11 mouse cellular contexts compared by ENCODE assay signal in the genomic region with DNA sequence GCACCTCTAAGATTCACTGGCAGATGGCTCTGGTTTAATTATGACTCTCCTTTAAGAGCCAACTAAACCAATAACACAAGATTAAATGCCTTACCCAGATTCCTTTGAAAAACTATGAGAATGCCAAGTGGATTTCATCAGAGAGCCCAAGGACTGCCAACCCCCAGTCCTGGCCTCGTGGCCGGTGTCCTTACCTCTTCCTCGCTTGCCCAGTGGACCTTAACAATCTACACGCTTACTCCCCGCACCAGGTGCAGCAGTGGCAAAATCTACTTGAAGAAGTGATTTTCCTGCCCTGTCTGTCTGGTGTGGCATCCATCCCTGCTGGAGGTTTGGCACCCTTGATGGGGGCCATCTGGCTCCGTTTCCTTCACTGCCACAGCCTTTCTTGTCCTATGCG. TPM values are rescaled to one million over a fixed set of nuclear protein-coding genes. Genes with fewer than 3 reads are reported as not detected.
A peak's percentile ranks its signal among the peaks of the same experiment; 100 is the strongest.
DNase-seq lines count a peak whose midpoint lies in the region; TF ChIP-seq lines count a peak whose summit lies in the region.
"Had no signal": no experiment of that assay in that cellular context is flagged by ENCODE, and none has a peak within 500 bp of the region (broad histone marks: within the 10 kb centered on the region; RNA-seq: fewer than 3 reads in every experiment).

No protein-coding gene starts in this region.

- H3K4me1 ChIP-seq in heart, adult 2 months (ENCODE audit: control insufficient read depth, insufficient read depth, low read length), result peaks cover 25% of the 10 kb centered on the region
- peaks cover 7% of the 10 kb centered on the region for H3K4me1 ChIP-seq in lung, adult 2 months (ENCODE audit: control insufficient read depth, insufficient read depth, low read length)
- H3K4me1 ChIP-seq in forebrain, embryonic 10.5 days, result peaks cover 43% of the 10 kb centered on the region

- peak overlapping the region; percentile 59 for H3K27ac ChIP-seq in heart, adult 2 months
- no peak overlapping the region for H3K27ac ChIP-seq in forebrain, embryonic 10.5 days
- H3K27ac ChIP-seq: limb, embryonic 12.5 days; macrophage had no signal

- no peak for TF ChIP-seq CTCF in heart, adult 2 months (IDR thresholded peaks at IDR 0.05)
- TF ChIP-seq CTCF in lung, adult 2 months (IDR thresholded peaks at IDR 0.05; ENCODE audit: insufficient read depth, low read length), result no peak

- peaks cover 8% of the 10 kb centered on the region for H3K79me2 ChIP-seq in heart, adult 2 months (replicated peaks; ENCODE audit: control insufficient read depth, insufficient read depth, low read length)

- no peak overlapping the region for H3K9ac ChIP-seq in heart, adult 2 months (ENCODE audit: low read depth, low read length)
- H3K9ac ChIP-seq: limb, embryonic 12.5 days had no signal

- 56% methylated on average over 7 of the region's 7 CpGs for WGBS in heart, adult 2 months
- WGBS in lung, adult 2 months, result 68% methylated on average over 7 of the region's 7 CpGs
- WGBS in forebrain, embryonic 10.5 days, result 95% methylated on average over 7 of the region's 7 CpGs

- intact Hi-C loops in heart, adult 2 months (cut with DNase I), result no loop called here
- intact Hi-C loops in heart, postnatal 36 days (cut with DNase I), result no loop called here

- H3K36me3 ChIP-seq in heart, adult 2 months (ENCODE audit: control insufficient read depth, insufficient read depth, low read length), result peaks cover 10% of the 10 kb centered on the region; the same call in 1 of the 2 replicates
- H3K36me3 ChIP-seq in forebrain, embryonic 10.5 days (replicated peaks), result no peaks in the 10 kb centered on the region
- H3K36me3 ChIP-seq: limb, embryonic 12.5 days had no signal

- no peaks in the 10 kb centered on the region for H3K9me3 ChIP-seq in forebrain, embryonic 10.5 days
- H3K9me3 ChIP-seq: heart, embryonic 10.5 days; limb, embryonic 12.5 days had no signal

- peak in 1 of 2 experiments; percentile 50 for DNase-seq in heart, adult 2 months
- no peak for DNase-seq in heart, postnatal 36 days
- DNase-seq in lung, postnatal 25 days (ENCODE audit: low spot score), result peak; percentile 59
- DNase-seq in lung, adult 2 months, result no peak
- peak; percentile 82 to 92 for DNase-seq in cerebellum, postnatal 10 days
- peak; percentile 39 for DNase-seq in skeletal muscle tissue, adult 2 months (ENCODE audit: low read depth, low spot score)
- no peak for DNase-seq in c-Kit-positive CD71-positive TER-119-positive erythroid progenitor cells, embryonic 14.5 days (ENCODE audit: low spot score)
- no peak for DNase-seq in forebrain, embryonic 10.5 days (ENCODE audit: extremely low spot score, low spot score)

- TF ChIP-seq EP300 in heart, adult 2 months (IDR thresholded peaks at IDR 0.05; ENCODE audit: insufficient read depth, low read depth, low read length), result no peak

- TF ChIP-seq POLR2A in heart, adult 2 months (IDR thresholded peaks at IDR 0.05; ENCODE audit: insufficient read depth, low read depth, low read length), result no peak
- TF ChIP-seq POLR2A in lung, adult 2 months (IDR thresholded peaks at IDR 0.05; ENCODE audit: borderline replicate concordance, extremely low read depth, low read depth, low read length), result no peak

- H3K27me3 ChIP-seq in heart, adult 2 months (ENCODE audit: control insufficient read depth, insufficient read depth, low read length), result no peaks in the 10 kb centered on the region
- H3K27me3 ChIP-seq in forebrain, embryonic 10.5 days (ENCODE audit: poor library complexity, severe bottlenecking), result no peaks in the 10 kb centered on the region
- H3K27me3 ChIP-seq: limb, embryonic 12.5 days had no signal

- H3K4me3 ChIP-seq in heart, adult 2 months, result no peak overlapping the region
- H3K4me3 ChIP-seq in lung, adult 2 months (replicated peaks; ENCODE audit: extremely low read depth, low read depth, low read length), result no peak overlapping the region
- no peak overlapping the region for H3K4me3 ChIP-seq in forebrain, embryonic 10.5 days
- H3K4me3 ChIP-seq: heart, embryonic 10.5 days; limb, embryonic 12.5 days had no signal

RNA-seq across cellular contexts. Expression of gene Gab1, which starts 53.3 kb away (rescaled TPM):
- total RNA-seq in heart, adult 2 months (2021), result 10 to 100 TPM; 38.3 to 40.2 TPM
- 32.6 and 55.3 TPM in 2 replicates for polyA plus RNA-seq in heart, adult 2 months (2012; rRNA removed)
- 10 to 100 TPM; 36.7 to 43.6 TPM for total RNA-seq in heart, postnatal 36 days (2021)
- 36.2 and 49.5 TPM in 2 replicates for polyA plus RNA-seq in lung, adult 2 months (2012; rRNA removed)
- polyA plus RNA-seq in forebrain, embryonic 10.5 days (2016; fragmentation: Nextera tagmentation; extraction: Ambion mirVana), result 10.1 and 11.4 TPM in 2 replicates

Comparison
In these comparisons a context has a peak if more than half of its experiments do, and no peak if none do; other contexts are left out.
1. DNase-seq: peak in lung, postnatal 25 days (single experiment), cerebellum, postnatal 10 days (2 of 2) and skeletal muscle tissue, adult 2 months (single experiment); none in heart, postnatal 36 days (0 of 2), lung, adult 2 months (single experiment), c-Kit-positive CD71-positive TER-119-positive erythroid progenitor cells, embryonic 14.5 days (single experiment) and forebrain, embryonic 10.5 days (single experiment).